Mouse (Mus musculus) embryonic fibroblast, embryonic 13.5 days (primary cell): Measurements from ENCODE around the gene Tmem120a.

Source experiments
- CTCF ChIP-seq: IDR thresholded peaks from 2 replicates; pipeline ENCODE4 v1.5.1; 2011; ENCODE audit warnings: mild to moderate bottlenecking, control low read depth, low read length, moderate library complexity, borderline replicate concordance; ENCODE audit not compliant: insufficient read depth
- POLR2A ChIP-seq: IDR thresholded peaks from 2 replicates; pipeline ENCODE4 v1.6.1; 2011; ENCODE audit warnings: low read depth, mild to moderate bottlenecking, control low read depth, low read length, moderate library complexity

GRCm38 (mm10) chr5:135707855-135708254 lies 36.4 kb downstream of the Tmem120a start:
- TF ChIP-seq CTCF, result no peak
- TF ChIP-seq POLR2A, result no peak
